Comparison of ENCODE assay signal across 18 mouse cellular contexts in the genomic region with DNA sequence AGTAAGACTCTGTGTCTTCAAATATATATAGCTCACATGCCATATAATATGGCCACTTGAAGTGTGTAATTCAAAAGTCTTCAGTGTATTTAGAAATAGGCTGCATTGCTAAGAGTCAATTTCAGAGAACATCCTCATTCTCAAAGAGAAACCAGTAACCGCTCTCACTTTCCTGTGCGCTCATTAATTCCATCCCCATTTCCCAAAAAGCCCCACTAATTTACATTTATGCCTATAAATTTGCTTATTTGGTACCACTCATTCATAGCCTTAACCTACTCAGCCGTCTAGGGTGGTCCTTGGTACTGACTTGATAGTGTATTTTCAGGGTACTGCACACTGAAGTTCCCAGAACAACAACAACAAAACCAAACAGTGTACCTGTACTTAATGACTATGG. TPM values are rescaled to one million over a fixed set of nuclear protein-coding genes. Genes with fewer than 3 reads are reported as not detected.
DNase-seq lines count a peak whose midpoint lies in the region; ATAC-seq lines count a peak whose summit lies in the region.
"Had no signal": no experiment of that assay in that cellular context is flagged by ENCODE, and none has a peak within 500 bp of the region (broad histone marks: within the 10 kb centered on the region; RNA-seq: fewer than 3 reads in every experiment).

No protein-coding gene starts in this region.

- intact Hi-C loops in heart, postnatal 10 days (cut with DNase I) = no loop called here
- intact Hi-C loops in left cerebral cortex, postnatal 10 days (cut with DNase I) = no loop called here

- peak; percentile 35 for DNase-seq in heart, adult 11 months
- no peak for DNase-seq in heart, postnatal 10 days
- no peak for DNase-seq in left cerebral cortex, postnatal 10 days (ENCODE audit: extremely low spot score in 1 of 2, low spot score in 2 of 2)
- no peak for DNase-seq in layer of hippocampus, adult 9-11 months
- DNase-seq: adrenal gland, adult 2 months; adrenal gland, postnatal 10 days; adrenal gland, postnatal 25 days; cerebellum, adult 11 months; cerebellum, adult 18-20 months; cerebellum, adult 8-10 months; cerebellum, adult 9-11 months; cerebellum, postnatal 14 days; cerebellum, postnatal 36 days; embryo, embryonic 11 days had no signal

- ATAC-seq in activated CD4-positive, CD25-positive, alpha-beta regulatory T cell, adult 4 months = peak; percentile 14
- ATAC-seq: forebrain, embryonic 14.5 days; forebrain, embryonic 16.5 days; Patski had no signal

RNA-seq across cellular contexts. Expression of a gene that starts 13.5 kb away (rescaled TPM):
- 10 to 100 TPM; 64.2 to 65.1 TPM for total RNA-seq in heart, postnatal 10 days (2021)
- 10 to 100 TPM; 15.4 to 17.0 TPM for polyA plus RNA-seq in activated CD4-positive, CD25-positive, alpha-beta regulatory T cell, adult 4 months (2017; shearing (Covaris generic))
- total RNA-seq in left cerebral cortex, postnatal 10 days (2021) = 100 to 1,000 TPM; 128 to 135 TPM

RNA-seq across cellular contexts. Expression of a gene that starts 44.5 kb away (rescaled TPM):
- total RNA-seq in heart, postnatal 10 days (2021) = 10 to 100 TPM; 21.3 to 22.0 TPM
- polyA plus RNA-seq in activated CD4-positive, CD25-positive, alpha-beta regulatory T cell, adult 4 months (2017; shearing (Covaris generic)) = 100 to 1,000 TPM; 250 to 265 TPM
- total RNA-seq in left cerebral cortex, postnatal 10 days (2021) = 10 to 100 TPM; 22.3 to 25.1 TPM
